Mouse (Mus musculus): ENCODE measurements around the gene Fam234a.
"Not testable (repeated sequence)": the region's sequence is repeated elsewhere in the genome, so short reads cannot be mapped to it uniquely, and the experiment has no call there.

Fam234a gene

DNA sequence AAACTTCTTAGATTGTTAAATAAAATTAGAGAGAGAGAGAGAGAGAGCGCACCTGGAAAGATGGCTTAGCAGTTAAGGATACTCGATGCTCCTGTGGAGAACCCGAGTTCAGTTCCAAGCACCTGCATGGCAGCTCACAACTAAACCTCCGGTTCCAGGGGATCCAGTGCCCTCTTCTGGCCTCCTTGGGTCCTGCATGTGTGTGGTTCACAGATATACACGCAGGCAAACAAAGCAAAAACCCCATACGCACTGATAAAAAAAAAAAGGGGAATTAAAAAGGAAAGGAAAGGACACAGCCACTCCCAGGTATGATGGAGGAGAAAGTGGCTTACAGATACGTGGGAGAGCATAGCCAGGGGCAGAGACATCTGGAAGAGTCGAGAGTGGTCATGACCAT lies 11.2 kb downstream of the Fam234a start:
- DNase-seq, result no peak

DNA sequence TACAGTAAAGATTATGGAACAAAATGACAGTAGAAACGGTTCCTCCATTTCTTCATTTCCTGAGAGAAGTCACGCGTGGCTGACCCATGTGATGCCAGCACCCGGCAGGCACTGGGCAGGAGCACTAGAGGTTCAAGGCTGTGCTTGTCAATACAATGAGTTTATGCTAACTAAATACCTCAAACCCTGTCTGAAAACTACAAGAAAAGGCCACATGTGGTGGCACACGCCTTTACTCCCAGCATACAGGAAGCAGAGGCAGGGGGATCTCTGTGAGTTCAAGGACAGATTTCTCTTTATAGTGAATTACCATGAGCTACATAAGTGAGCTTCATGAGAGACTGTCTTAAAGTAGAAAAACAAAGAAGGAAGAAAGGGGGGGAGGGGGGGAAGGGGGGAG lies 12.9 kb downstream of the Fam234a start:
- no peak for DNase-seq

DNA sequence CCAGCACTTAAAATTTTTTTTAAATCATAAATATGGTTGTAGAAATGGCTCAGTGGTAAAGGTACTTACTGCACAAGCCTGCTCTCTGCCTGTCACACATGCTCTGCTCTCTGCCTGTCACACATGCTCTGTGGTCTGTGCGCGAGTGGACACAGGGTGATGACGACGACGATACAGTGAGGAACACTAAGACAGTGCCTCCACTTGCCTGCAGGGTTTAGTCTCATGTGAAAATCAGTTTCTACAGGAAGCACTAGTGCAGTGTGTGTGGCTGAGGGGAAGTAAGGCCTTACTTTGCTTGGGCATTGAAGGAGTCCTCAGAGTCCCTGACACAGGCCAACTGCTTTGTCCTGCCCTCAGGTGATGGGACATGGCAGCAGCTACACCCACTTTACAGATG lies 14.3 kb downstream of the Fam234a start:
- DNase-seq, result no peak

DNA sequence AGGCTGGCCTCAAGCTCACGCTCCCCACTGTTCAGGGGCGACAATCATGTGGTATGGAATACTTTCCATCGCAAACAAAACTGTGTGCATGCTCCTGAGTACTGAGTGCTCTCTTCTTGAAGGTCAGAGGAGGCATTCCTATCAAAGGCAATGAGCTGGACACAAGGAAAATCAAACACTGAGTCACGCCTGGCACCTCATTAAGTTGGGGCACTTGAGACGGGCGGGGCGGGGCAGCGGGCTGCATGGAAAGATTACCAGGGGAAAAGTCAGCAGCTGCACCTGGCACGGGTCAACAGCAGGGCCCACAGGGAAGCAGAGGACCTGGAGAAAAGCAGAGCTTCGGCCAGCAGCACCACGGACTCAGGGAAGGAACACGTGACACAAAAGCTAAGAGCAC lies 18.9 kb downstream of the Fam234a start:
- DNase-seq, result no peak

DNA sequence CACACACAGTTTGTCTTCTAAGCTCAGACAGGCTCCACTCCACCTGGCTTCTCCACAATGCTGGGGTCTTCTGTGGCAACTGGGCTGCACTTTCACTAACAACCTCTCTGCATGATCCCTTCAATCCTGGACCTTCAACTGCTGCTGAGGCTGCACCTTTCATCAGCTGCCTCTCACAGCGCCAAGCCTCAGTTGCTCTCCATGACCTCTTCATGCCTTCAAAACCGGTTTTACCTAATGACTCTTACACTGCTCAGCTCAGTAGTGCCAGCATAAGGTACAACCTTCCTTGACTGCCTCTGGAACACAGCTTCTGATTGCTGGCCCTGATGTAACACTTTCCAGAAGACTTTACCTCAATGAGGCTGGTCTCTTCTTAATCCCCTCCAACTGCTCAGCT lies 22.5 kb downstream of the Fam234a start:
- DNase-seq, result no peak

- DNase-seq, result no peak
Observed at GRCm38 (mm10) chr17:26212681-26213080, 31.4 kb downstream of the Fam234a start.

DNA sequence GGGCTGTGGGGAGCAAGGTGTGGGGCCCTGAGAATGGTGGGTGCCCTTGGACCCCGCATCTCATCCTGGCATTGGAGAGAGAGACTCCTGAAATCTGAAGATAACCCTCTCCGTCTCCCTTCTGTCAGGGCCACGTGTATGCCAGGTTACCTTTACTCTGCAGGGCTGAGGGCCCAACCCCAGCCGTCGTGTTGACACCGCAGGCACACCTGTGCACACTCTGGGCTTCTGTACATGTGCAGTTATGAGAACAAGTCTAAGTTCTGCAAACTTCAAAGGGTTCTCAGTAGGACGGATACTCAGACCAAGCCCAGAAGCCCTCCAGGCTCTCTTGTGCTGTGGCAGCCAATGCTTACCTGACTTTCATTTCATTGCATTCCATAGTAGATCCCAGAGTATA lies 31.8 kb downstream of the Fam234a start:
- DNase-seq, result no peak

GRCm38 (mm10) chr17:26207686-26208085 lies 36.4 kb downstream of the Fam234a start, which contains the start of gene Arhgdig:
Arhgdig (minus strand) TSS chr17:26207786.
- DNase-seq, result no peak

GRCm38 (mm10) chr17:26206392-26206791 lies 37.6 kb downstream of the Fam234a start:
- DNase-seq, result no peak

DNA sequence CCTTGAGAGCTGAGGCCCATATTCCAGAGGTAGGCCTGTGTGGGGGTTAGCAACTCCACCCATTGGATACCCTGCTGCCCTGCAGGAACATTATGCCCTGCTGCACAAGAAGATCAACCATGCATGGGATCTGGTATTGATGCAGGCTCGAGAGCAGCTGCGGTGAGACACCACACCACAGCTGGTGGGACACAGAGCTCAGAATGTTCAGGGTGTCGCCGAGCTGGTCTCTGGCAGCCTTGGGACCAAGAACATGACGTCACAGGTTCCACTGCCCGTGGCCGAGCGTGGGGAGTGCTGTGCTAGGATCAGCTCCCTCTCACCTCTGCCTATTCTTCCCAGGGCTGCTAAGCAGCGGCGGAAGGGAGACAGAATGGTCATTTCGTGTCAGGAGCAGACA lies 39.3 kb downstream of the Fam234a start:
- DNase-seq, result no peak

DNA sequence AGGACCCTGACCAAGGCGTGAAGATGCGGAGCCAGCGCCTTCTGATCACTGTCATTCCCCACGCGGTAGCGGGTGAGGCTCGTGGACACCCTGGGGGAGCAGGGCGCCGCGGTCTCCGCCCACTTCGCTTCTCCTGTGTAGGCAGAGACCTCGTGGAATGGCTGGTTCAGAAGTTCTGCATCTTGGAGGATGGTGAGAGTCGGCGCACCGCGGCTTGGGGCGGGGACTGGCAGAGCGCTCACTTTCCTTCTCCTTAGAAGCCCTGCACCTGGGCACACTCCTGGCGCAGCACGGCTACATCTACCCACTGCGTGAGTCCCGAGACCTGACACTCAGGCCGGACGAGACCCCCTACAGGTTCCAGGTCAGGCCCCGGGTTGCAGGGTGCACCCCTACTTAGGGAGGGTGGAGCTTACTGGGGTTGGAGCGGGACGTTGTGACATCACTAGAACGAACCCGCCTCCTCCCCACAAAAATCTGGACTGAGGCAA lies 40.7 kb downstream of the Fam234a start:
- peak; percentile 33 to 49 for DNase-seq

DNA sequence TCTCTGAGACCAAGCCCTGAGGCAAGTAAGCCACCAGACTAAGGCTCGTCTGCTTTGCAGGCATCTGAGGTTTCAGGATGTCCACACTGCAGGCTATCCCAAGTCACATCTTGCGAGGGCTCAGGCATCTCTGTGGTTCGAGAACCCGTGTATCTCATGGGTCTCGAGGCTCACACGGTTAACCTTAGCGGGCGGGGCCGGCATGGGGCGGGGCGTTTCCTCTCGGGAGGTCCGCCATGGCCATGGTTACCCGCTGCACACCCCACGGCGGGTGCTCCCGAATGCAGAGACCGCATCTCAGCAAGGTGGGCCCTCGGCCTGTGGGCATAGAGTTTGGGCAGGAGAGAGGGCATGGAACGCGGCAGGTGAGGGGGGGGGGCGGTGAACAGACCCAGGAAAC lies 41.3 kb downstream of the Fam234a start, which contains the start of gene Rgs11:
TSS of gene Rgs11 (plus strand) at position 215 of the 400 bp plus-strand sequence.
- DNase-seq, result peak; percentile 36 to 42

GRCm38 (mm10) chr17:26201998-26202397 lies 42.0 kb downstream of the Fam234a start:
- DNase-seq, result no peak

DNA sequence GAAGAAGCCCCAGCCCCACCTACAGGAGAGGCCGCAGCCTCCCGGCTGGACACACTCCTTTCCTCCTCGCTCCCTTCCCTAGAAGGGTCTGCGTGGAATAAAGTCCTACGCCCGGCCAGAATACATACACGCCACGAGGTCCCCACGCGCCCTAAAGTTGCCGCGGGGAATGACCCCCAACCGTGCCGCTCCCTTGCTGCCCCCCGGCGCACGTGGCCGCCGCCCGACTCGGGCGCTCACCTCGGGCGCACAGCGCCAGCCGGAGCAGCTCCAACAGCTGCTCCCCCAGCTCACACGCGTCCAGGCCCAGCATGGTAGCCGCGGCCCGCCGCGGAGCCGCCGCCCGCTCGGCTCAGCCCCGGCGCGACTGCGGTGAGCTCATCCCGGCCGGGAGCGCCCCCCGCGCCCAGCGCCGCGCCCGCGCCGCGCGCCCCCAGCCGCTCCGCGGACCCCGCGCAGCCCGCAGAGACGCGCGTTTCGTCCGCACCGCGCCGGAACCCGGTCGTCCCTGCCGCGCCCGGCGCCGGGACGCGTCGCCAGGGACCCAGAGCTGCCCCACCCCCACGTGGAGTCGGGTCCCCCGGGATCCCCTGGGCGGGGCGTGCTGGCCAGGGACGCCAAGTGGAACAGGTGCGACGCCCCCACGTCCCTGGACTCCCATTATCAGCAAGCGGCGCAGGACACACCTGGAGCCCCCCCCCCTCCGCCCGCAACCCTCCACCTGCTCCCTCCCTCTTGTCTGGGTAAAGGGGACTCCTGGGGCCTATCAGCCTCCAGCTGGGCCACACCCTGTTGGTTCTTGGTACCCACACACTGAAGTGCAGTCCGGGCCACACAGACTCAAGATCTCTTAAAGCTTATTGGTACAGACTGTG lies 43.0 kb downstream of the Fam234a start:
- DNase-seq, result peak in 1 of 2 experiments; percentile 28

GRCm38 (mm10) chr17:26198892-26199291 lies 45.1 kb downstream of the Fam234a start, which contains the start of gene Pdia2:
Pdia2 (minus strand) TSS chr17:26199087.
- no peak for DNase-seq

DNA sequence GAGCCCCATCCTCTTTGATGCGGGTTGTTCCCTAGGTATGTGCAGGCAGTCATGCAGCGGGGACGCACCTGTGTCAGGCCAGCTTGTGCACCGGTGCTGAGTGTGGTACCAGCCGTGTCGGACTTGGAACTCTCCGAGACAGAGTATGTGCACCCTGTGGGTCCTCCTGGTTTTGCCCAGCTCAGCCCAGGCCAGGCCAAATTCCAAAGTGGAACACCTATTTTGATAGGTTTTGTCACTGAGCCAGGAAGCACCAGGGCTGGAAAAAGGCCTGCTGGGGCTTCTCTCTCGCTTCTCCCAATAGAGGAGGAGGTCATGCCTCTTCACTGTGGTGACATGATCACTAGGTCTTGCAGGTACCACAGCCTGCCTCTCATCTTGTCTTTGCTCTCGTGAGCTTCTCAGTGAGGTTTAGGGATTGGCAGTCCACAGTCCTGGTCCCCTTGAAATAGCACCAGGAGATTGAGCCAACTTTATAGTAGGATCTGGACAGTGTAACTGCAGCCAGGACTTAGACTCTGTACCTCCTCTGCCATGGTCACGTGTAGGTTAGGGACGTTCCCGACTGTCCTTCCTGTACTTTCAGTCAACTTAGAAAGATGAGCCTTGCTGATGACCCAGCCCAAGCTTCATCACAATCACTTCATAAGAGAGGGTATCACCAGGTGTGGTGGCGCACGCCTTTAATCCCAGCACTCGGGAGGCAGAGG lies 51.4 kb downstream of the Fam234a start:
- DNase-seq, result no peak

DNA sequence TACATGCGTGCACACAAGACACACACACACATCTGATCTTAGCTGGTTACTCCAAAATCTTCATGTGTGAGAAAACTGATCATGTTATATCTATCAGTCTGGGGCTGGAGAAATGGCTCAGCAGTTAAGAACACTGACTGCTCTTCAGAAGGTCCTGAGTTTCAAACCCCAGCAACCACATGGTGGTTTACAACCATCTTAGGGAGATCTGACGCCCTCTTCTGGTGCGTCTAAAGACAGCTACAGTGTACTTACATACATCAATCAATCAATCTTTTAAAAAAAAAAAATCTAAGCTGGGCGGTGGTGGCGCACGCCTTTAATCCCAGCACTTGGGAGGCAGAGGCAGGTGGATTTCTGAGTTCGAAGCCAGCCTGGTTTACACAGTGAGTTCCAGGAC lies 52.6 kb downstream of the Fam234a start:
- DNase-seq, result not testable (repeated sequence)

DNA sequence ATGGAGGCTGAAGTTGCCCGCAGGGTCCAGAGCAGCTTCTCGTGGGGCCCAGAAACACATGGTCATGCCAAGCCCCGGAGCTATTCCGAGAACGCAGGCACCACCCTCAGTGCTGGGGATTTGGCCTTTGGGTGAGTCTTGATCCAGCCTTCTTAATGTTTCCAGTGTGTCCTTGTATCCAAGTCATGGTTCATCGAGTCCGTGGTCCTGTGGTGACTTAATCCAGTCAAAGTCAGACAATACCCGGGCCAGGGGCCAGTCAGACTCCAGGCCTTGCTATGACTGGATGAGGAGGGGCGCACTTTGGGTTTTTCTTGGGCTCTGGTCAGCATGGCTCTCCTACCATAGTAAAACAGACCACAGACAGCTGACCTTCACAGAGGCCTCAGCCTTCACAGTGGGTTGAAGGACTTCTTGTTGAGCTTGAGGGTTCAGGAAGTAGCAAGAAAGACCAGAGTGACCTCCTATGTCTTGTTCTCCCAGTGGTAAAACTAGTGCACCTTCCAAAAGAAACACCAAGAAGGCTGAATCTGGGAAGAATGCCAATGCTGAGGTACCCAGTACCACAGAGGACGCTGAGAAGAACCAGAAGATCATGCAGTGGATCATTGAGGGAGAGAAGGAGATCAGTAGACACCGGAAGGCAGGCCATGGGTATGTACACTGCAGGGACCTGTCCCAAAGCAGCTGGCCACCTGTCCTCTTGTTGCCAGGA lies 55.8 kb downstream of the Fam234a start:
- DNase-seq, result no peak

DNA sequence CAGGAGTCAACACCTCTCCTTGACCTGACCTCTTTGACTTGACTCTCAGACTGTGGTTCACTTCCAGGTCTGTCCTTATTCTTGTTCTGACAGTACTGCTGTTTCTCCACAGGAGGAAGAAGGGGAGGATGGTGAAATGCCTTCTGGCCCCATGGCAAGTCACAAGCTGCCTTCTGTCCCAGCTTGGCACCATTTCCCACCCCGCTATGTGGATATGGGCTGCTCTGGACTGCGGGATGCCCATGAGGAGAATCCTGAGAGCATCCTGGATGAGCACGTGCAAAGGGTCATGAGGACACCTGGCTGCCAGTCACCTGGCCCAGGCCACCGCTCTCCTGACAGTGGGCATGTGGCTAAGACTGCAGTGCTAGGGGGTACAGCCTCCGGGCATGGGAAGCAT lies 56.5 kb downstream of the Fam234a start:
- DNase-seq, result peak; percentile 49 to 53

DNA sequence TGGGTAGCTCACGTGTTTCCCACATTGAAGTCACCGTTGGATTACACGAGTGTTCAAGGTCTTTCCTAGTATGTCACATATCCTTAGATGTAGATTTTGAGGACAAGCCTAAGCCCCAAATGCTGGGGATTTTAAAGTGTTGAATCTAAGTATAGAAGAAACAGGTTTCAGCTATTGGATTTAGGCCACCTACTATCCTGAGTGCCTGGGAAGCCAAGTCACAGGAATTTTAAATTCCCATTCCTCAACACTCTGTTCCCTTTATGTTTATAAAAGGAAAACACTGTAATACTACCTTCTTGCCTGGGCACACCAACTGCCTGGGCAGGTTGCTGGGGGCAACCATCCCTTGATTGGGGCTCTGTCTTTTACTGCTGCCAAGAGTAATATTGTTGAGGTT lies 62.9 kb downstream of the Fam234a start:
- no peak for DNase-seq

GRCm38 (mm10) chr17:26178611-26179010 lies 65.4 kb downstream of the Fam234a start:
- no peak for DNase-seq

GRCm38 (mm10) chr17:26175248-26175647 lies 68.8 kb downstream of the Fam234a start:
- DNase-seq, result not testable (repeated sequence)

DNA sequence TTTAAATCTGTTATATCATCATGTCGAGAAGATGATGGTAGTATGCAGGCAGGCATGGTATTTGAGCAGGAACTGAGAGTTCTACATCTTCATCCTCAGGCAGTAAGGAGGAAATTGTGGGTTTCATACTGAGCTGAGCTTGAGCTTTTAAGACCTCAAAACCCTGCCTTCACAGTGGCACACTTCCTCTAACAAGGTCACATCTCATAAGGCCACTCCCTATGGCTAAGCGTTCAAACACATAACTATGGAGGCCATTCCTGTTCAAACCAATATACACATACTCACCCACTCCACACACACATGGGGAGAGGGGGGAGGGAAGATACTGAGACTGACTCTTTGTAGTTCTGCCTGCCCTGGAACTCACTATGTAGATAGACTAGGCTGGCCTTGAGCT lies 76.0 kb downstream of the Fam234a start:
- DNase-seq, result no peak

Data from cerebellum, adult 18-20 months (tissue).